Mouse (Mus musculus): ENCODE measurements at regions not wholly inside any gene's neighbourhood (a gene's known extent, or its start where the extent isn't known, plus 50 kb on each side); places are given as distances from the start of the nearest gene placed in this dataset.

DNA sequence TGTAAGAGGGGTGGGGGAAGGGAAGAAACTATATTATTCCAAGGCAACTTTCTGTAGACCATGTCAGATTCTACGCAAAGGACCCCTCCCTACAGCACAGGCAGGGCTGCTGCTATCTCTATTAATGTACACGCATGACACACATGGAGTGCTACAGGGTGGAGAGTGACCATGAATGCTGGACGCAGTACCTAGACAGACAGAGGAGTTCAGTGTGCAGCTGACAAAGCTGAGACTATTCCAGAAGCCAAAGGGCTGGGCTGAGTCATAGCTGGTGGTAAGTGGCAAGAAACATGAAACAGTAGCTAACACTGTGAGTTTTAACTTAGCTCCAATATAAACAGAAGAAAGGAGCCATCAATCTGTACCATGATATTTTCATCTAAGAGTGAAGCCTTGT lies 250.4 kb downstream of the Qk start:
- H3K4me1 ChIP-seq = no peaks in the 10 kb centered on the region
- H3K36me3 ChIP-seq = no peaks in the 10 kb centered on the region
- no peak overlapping the region for H3K4me3 ChIP-seq
- 98% methylated on average over 3 of the region's 3 CpGs for WGBS
- no peak overlapping the region for H3K27ac ChIP-seq
- no peaks in the 10 kb centered on the region for H3K9me3 ChIP-seq (replicated peaks)
- no peaks in the 10 kb centered on the region for H3K27me3 ChIP-seq (ENCODE audit: low read depth, poor library complexity, severe bottlenecking)
- no peak for DNase-seq (ENCODE audit: low spot score)

DNA sequence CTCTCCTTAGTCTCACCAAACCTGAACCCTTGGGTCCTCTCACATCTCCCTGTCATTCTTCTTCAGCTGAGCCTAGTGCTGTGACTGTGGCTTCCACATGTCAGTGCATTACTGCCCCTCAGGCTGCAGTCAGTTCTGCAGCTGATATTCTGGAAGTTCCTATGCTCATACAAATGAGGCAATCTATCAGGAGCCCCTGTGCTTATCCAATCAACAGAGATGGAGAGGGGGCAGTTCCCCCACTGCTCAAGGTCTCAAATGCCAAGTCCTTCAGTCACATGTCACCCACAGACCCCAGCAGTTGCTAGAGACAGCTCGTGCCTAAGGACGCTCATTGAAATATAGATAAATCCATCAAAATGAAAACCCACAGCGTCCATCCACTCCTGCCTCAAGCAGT lies 254.5 kb downstream of the Qk start:
- DNase-seq (ENCODE audit: low spot score) = no peak
- Histone ChIP-seq H3K27me3 (ENCODE audit: low read depth, poor library complexity, severe bottlenecking) (no peaks in the 10 kb centered on the region), H3K9me3 (replicated peaks) (no peaks in the 10 kb centered on the region), H3K36me3 (no peaks in the 10 kb centered on the region), H3K27ac (no peak overlapping the region), H3K4me3 (no peak overlapping the region), H3K4me1 (no peaks in the 10 kb centered on the region)
- WGBS = 87% methylated on average over 3 of the region's 3 CpGs

DNA sequence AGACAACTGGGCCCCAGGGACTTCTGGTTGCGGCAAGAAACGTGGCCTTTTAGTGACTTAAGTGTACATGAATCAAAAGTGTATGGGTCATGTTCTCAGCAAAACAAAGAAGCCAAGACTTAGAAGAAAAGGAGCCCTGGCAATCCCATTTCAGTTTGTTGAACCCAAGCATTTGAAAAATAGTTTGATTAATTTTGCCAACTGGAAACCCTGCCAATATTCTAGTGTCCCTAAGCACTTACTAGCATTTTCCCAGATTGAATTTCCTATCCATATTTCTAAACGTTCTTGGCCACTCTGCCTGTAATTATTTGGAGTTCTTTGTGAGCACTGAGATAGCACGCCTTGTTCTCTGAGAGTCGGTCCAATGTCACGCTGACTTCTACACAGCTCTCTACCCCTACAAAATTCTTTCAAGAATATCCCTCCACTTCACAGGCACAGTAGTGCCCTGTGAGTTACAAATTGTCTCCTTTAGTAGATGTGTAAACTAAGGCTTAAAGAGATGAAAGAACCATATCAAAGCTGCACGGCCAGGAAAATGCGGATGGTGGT lies 257.0 kb downstream of the Qk start:
- Histone ChIP-seq H3K27ac (no peak overlapping the region), H3K27me3 (ENCODE audit: low read depth, poor library complexity, severe bottlenecking) (no peaks in the 10 kb centered on the region), H3K9me3 (replicated peaks) (no peaks in the 10 kb centered on the region), H3K36me3 (no peaks in the 10 kb centered on the region), H3K4me1 (no peaks in the 10 kb centered on the region), H3K4me3 (no peak overlapping the region)
- DNase-seq (ENCODE audit: low spot score) = no peak
- 91% methylated on average over 8 of the region's 8 CpGs for WGBS

DNA sequence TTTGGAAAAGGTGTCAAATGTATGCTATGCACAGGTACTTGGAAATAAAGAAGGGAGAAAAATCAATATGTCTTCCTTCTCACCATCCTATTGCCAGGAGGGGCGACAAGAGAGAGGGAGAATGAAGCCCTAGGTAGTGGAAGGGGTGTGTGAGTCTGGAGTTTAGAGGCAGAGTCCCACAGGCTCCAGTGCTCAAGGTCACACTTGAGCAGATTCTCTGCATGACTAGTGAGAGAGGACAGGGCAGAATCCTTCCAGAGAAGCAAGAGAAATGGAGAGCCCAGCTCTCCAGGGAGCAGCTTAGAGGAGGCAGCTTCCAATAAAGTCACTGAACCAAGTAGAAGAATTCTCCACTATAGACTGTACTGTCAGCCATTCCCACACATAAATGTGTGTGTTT lies 261.9 kb downstream of the Qk start:
- Histone ChIP-seq H3K27ac (no peak overlapping the region), H3K4me1 (no peaks in the 10 kb centered on the region), H3K36me3 (no peaks in the 10 kb centered on the region), H3K27me3 (ENCODE audit: low read depth, poor library complexity, severe bottlenecking) (no peaks in the 10 kb centered on the region), H3K4me3 (no peak overlapping the region), H3K9me3 (replicated peaks) (no peaks in the 10 kb centered on the region)
- WGBS = 68% methylated on average over 1 of the region's 1 CpGs
- no peak for DNase-seq (ENCODE audit: low spot score)

DNA sequence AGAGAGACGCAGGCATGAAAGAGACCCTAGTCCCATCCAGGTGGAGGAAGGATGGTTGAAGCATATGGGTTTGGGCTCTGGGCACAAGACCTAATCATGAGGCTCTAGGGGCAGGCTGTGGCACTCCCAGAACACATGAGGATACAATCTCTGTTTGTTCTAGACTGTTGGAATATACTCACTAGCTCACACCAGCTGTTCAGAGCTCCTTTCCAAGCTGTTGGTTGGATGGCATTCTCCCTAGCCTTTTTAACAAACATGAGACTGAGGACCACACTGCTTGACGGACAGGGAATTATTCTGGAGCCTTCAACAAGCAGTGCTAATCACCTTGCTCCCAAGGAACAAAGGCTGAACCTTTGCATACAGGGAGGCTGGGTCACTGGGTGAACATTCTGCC lies 263.6 kb downstream of the Qk start:
- WGBS = 85% methylated on average over 2 of the region's 2 CpGs
- no peak overlapping the region for H3K27ac ChIP-seq
- H3K4me1 ChIP-seq = no peaks in the 10 kb centered on the region
- H3K36me3 ChIP-seq = no peaks in the 10 kb centered on the region
- no peaks in the 10 kb centered on the region for H3K27me3 ChIP-seq (ENCODE audit: low read depth, poor library complexity, severe bottlenecking)
- H3K4me3 ChIP-seq = no peak overlapping the region
- no peak for DNase-seq (ENCODE audit: low spot score)
- H3K9me3 ChIP-seq (replicated peaks) = no peaks in the 10 kb centered on the region

DNA sequence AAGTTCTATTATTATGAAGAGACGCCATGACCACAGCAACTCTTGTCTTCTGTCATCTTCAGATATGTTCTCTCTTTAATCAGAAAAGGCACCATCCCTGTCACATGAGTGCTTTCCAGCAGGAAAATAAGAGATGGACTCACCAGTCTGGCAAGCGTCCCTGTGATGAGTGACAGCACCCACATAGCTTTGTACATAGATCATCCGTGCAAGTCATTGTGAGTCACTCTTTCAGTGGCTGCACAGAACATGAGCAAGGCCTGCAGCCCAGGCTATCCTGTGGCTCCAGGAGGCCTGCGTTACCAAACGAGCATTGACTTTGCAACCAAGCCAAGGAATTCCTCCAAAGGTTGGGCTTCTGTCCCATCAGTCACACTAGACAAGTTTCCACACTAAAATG lies 265.3 kb downstream of the Qk start:
- WGBS = 87% methylated on average over 5 of the region's 5 CpGs
- no peak for DNase-seq (ENCODE audit: low spot score)
- Histone ChIP-seq H3K4me1 (no peaks in the 10 kb centered on the region), H3K4me3 (no peak overlapping the region), H3K9me3 (replicated peaks) (no peaks in the 10 kb centered on the region), H3K27me3 (ENCODE audit: low read depth, poor library complexity, severe bottlenecking) (no peaks in the 10 kb centered on the region), H3K27ac (no peak overlapping the region), H3K36me3 (no peaks in the 10 kb centered on the region)

DNA sequence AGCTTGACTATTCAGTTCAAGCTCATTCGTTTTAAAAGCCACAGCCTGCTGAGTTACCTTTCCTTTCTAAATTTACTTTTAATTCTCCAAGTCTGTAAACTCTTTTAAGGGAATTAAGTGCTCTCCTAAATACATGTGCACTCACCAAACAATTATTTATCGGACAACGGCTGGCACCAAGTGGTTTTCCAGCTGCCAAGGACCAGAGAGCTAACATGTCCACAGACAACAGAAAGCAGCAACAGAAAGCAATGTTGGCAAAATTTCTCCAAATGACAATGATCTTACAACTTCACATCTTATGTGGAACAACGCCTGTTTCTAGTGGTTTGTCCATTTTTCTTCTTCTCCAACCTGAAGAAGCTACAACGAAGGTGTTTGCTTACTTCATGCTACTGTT lies 275.3 kb downstream of the Qk start:
- DNase-seq (ENCODE audit: low spot score) = no peak
- WGBS = 81% methylated on average over 5 of the region's 5 CpGs
- no peaks in the 10 kb centered on the region for H3K36me3 ChIP-seq

DNA sequence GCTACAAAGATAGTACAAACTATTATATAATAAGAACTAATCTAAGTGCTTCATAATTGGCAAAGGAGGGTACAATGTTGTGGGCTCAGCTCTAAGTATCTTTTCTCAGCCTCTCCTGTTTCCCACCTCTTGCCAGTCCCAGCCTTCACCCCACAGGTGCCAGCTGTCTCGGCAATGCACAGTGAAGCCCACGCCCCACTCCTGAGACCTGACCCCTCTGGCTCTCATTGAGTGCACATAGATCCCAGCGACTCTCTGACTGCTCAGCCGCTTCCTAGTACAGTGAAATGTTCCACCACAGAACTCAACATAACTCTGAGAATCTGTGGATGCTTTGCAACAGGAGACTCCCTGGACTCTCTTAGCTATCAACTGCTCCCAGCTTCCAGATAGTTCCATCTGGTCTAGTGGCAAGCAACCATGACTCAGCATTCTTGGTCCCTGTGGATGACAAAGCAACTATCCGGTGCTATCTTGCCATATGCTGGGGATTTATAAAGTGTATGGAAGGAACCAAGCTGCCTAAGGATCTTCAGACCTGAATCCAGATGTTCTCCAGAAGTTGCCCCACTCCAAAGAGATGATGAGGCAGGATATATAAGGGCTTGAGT lies 277.5 kb downstream of the Qk start:
- Histone ChIP-seq H3K27ac (no peak overlapping the region), H3K27me3 (ENCODE audit: low read depth, poor library complexity, severe bottlenecking) (no peaks in the 10 kb centered on the region), H3K4me3 (no peak overlapping the region), H3K4me1 (0 out of 2 replicates have a peak, but pooled peaks cover 4% of the 10 kb centered on the region), H3K36me3 (no peaks in the 10 kb centered on the region), H3K9me3 (replicated peaks) (no peaks in the 10 kb centered on the region)
- no peak for DNase-seq (ENCODE audit: low spot score)
- WGBS = 87% methylated on average over 5 of the region's 5 CpGs

More for the DNA sequence above, 275.3 kb downstream of the Qk start:
- no peak overlapping the region for H3K4me3 ChIP-seq
- H3K27ac ChIP-seq = no peak overlapping the region
- H3K9me3 ChIP-seq (replicated peaks) = no peaks in the 10 kb centered on the region
- no peaks in the 10 kb centered on the region for H3K27me3 ChIP-seq (ENCODE audit: low read depth, poor library complexity, severe bottlenecking)
- 0 out of 2 replicates have a peak, but pooled peaks cover 4% of the 10 kb centered on the region for H3K4me1 ChIP-seq

DNA sequence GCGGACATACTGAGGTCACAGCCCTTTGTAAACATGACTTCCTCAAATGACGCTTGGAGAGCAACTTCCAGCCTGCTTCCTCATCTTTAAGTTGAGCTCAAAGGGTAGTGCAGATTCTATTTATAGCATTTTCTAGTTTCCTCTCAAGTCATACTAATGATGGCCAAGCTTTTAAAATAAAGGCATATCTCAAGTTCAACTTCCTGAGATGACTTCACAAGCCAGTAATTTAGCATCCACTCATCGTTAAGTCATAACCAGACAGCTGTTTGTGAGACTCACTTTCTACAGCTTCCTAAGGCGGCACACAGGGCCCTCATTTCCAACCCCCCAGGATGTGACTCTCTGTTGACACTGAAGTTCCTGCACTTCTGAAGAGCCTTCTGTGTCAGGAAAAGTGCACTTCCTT lies 278.7 kb downstream of the Qk start:
- WGBS = 78% methylated on average over 4 of the region's 4 CpGs
- H3K4me1 ChIP-seq = 0 out of 2 replicates have a peak, but pooled peaks cover 4% of the 10 kb centered on the region

DNA sequence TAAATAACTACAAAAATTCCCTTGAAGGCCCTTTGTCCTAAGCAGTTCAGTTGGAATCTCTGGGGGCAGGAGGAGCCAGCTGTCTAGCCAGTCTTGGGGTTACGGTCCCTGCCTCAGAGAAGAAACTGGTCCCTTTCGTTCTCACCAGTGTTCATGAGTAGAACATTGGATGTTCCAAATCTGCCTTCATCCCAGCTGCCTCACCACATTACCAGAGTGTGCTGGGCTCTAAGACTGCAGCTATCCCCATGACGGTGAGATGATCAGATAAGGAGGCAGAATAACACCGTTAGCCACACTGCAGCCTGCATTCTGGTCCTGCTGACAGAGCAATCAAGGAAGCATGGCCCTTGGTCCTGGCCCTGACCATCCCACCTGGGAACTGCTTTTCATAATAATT lies 279.3 kb downstream of the Qk start:
- H3K27me3 ChIP-seq (ENCODE audit: low read depth, poor library complexity, severe bottlenecking) = no peaks in the 10 kb centered on the region
- H3K4me3 ChIP-seq = no peak overlapping the region
- H3K27ac ChIP-seq = no peak overlapping the region
- 53% methylated on average over 4 of the region's 4 CpGs for WGBS
- 0 out of 2 replicates have a peak, but pooled peaks cover 4% of the 10 kb centered on the region for H3K4me1 ChIP-seq
- H3K9me3 ChIP-seq (replicated peaks) = no peaks in the 10 kb centered on the region
- DNase-seq (ENCODE audit: low spot score) = no peak
- H3K36me3 ChIP-seq = no peaks in the 10 kb centered on the region

More for the DNA sequence above, 278.7 kb downstream of the Qk start:
- H3K27ac ChIP-seq = no peak overlapping the region
- no peaks in the 10 kb centered on the region for H3K36me3 ChIP-seq
- no peak overlapping the region for H3K4me3 ChIP-seq
- no peak for DNase-seq (ENCODE audit: low spot score)
- H3K9me3 ChIP-seq (replicated peaks) = no peaks in the 10 kb centered on the region
- H3K27me3 ChIP-seq (ENCODE audit: low read depth, poor library complexity, severe bottlenecking) = no peaks in the 10 kb centered on the region

DNA sequence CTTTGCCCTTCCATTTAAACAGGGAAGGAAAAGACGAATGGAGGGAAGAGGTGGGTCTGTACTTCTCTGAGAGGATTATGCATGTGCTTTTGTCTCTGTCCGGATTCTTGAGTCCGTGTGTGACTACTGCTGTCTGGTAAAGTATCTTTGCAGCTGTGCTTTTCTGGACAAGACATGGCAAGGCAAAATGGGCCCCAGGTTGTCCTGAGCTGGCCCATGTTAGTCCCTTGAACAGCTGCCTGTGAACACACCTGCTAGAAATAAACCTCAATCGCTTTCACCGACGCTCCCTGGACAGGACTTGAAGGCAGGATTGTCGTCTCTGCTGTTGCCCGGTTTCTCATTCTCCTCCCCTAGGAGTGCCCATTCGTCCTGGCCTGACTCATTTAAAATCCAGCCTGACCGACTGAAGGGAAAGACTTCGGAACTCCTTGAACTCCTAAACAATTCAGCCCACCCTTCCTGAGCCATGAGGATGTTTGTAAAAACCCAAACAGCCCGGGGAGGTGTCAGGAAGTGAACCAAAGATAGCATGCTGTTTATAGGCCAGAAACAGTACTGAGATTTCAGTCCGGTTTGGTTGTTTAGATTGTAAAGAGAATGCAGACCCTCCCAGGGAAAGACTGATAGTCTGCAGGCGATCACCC lies 281.7 kb downstream of the Qk start:
- no peaks in the 10 kb centered on the region for H3K36me3 ChIP-seq
- WGBS = 59% methylated on average over 14 of the region's 14 CpGs
- no peaks in the 10 kb centered on the region for H3K4me1 ChIP-seq
- H3K27ac ChIP-seq = no peak overlapping the region
- no peaks in the 10 kb centered on the region for H3K27me3 ChIP-seq (ENCODE audit: low read depth, poor library complexity, severe bottlenecking)
- no peak overlapping the region for H3K4me3 ChIP-seq
- no peaks in the 10 kb centered on the region for H3K9me3 ChIP-seq (replicated peaks)
- no peak for DNase-seq (ENCODE audit: low spot score)

DNA sequence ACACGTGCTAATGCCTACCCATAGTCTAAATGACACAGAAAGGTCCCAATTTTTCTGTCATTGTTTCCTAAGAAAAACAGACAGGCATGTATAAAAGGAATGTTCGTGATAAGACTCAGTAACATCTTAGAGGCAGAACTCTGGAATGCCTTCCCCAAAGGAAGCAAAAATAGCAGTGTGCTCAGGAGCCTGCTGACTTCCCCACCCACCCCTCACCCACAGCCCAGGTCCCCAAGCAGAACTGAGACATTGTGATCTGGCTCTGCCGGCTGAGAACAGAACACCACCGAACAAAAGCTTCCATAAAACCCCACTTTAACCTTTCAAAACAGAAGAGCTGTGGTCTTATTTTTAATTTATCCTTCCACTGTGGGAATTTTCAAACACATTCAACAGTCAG lies 286.1 kb downstream of the Qk start:
- no peaks in the 10 kb centered on the region for H3K27me3 ChIP-seq (ENCODE audit: low read depth, poor library complexity, severe bottlenecking)
- no peak for DNase-seq (ENCODE audit: low spot score)
- H3K27ac ChIP-seq = no peak overlapping the region
- no peak overlapping the region for H3K4me3 ChIP-seq
- no peaks in the 10 kb centered on the region for H3K36me3 ChIP-seq
- 76% methylated on average over 4 of the region's 4 CpGs for WGBS
- no peaks in the 10 kb centered on the region for H3K9me3 ChIP-seq (replicated peaks)
- H3K4me1 ChIP-seq = no peaks in the 10 kb centered on the region

DNA sequence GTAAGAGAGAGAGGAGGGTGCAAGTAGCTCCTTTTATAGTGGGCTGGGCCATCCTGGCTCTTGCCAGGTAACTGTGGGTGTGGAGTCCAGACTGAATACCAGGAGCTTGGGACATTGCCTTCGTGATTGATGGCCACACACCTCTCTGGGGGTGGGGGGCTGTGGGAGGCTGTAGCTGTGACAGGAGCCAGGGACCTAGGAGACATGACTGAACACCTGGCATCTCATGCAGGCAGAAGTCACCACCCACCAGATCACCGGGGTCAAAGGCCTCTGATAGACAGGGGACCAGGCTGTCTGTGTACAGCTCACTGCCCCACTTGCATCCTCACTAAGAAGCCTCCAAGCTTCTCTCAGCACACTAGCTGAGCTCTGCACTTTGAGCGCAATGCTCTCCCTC lies 288.6 kb downstream of the Qk start:
- Histone ChIP-seq H3K27me3 (ENCODE audit: low read depth, poor library complexity, severe bottlenecking) (no peaks in the 10 kb centered on the region), H3K4me3 (no peak overlapping the region), H3K9me3 (replicated peaks) (no peaks in the 10 kb centered on the region), H3K27ac (no peak overlapping the region), H3K36me3 (no peaks in the 10 kb centered on the region), H3K4me1 (no peaks in the 10 kb centered on the region)
- WGBS = 87% methylated on average over 3 of the region's 3 CpGs
- no peak for DNase-seq (ENCODE audit: low spot score)

All from limb, embryonic 10.5 days (tissue).